Mouse (Mus musculus): ENCODE results near the gene Gan. TPM values are rescaled to one million over a fixed set of nuclear protein-coding genes. Genes with fewer than 3 reads are reported as not detected.

The Gan gene
- polyA plus RNA-seq, 1 experiment from 2014 or later = 3.7 TPM

DNA sequence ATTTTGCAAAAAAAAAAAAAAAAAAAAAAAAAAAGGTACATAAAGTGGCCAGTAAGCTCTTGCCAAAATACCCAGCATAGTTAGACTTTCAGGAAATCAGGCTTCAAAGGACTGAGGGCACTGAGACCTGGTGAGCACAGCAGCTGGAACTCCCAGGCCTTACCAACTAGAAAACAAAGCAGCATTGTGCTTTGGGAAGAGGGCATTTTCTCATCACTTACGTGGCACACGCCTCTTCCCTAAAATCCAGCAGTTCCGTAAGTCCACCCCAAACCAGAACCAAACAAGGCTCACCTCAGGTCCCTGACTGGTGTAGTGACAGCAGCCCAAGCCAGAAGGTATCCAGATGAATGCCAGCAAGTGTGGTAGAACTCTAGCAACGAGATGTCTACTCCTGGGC lies 45.1 kb downstream of the Gan start:
- H3K4me3 ChIP-seq (replicated peaks; ENCODE audit: low read length) = no peak overlapping the region
- H3K27ac ChIP-seq (ENCODE audit: low read length) = no peak overlapping the region
- H3K9me3 ChIP-seq (ENCODE audit: control insufficient read depth, low read length) = no peaks in the 10 kb centered on the region
- no peak overlapping the region for H3K4me2 ChIP-seq (ENCODE audit: low read length)
- H3K9ac ChIP-seq (replicated peaks; ENCODE audit: low read depth, low read length) = no peak overlapping the region
- no peaks in the 10 kb centered on the region for H3K36me3 ChIP-seq (ENCODE audit: control insufficient read depth, insufficient read depth)
- ATAC-seq = no peak
- H3K27me3 ChIP-seq (replicated peaks; ENCODE audit: control insufficient read depth, insufficient read depth, low read length) = no peaks in the 10 kb centered on the region
- WGBS = 87% methylated on average over 4 of the region's 4 CpGs
- H3K4me1 ChIP-seq (replicated peaks; ENCODE audit: control insufficient read depth, insufficient read depth, low read length) = peaks cover 3% of the 10 kb centered on the region; the same call in 1 of the 2 replicates

DNA sequence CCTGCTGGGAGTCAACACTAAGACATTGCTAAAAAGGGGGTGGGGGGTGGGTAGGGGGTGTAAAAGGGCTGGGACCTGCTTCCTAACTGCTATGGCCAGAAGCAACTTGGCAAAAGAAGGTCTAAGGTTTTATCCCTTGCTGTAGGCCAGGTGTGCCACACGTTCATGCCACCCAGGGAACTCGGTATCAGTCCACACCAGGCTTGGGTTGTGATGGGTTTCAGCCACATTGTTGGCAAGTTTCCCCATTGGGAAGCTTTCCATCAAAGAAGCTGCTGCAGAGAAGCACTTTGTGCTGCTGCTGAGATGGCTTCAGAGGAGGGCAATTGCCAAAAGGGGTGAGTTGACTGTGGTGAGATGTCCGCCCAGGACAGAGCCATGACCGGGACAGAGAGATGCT lies 47.9 kb downstream of the Gan start:
- Histone ChIP-seq H3K9ac (replicated peaks; ENCODE audit: low read depth, low read length) (no peak overlapping the region), H3K4me1 (replicated peaks; ENCODE audit: control insufficient read depth, insufficient read depth, low read length) (no peaks in the 10 kb centered on the region), H3K27ac (ENCODE audit: low read length) (no peak overlapping the region), H3K4me2 (ENCODE audit: low read length) (no peak overlapping the region), H3K36me3 (ENCODE audit: control insufficient read depth, insufficient read depth) (no peaks in the 10 kb centered on the region), H3K9me3 (ENCODE audit: control insufficient read depth, low read length) (no peaks in the 10 kb centered on the region), H3K27me3 (replicated peaks; ENCODE audit: control insufficient read depth, insufficient read depth, low read length) (no peaks in the 10 kb centered on the region), H3K4me3 (replicated peaks; ENCODE audit: low read length) (no peak overlapping the region)
- WGBS = 86% methylated on average over 4 of the region's 4 CpGs
- ATAC-seq = no peak

GRCm38 (mm10) chr8:117206636-117207035 lies 48.7 kb downstream of the Gan start:
- no peak for ATAC-seq
- H3K36me3 ChIP-seq (ENCODE audit: control insufficient read depth, insufficient read depth) = 0 out of 2 replicates have a peak, but pooled peaks cover 2% of the 10 kb centered on the region
- no peak overlapping the region for H3K4me3 ChIP-seq (replicated peaks; ENCODE audit: low read length)
- WGBS = 95% methylated on average over 7 of the region's 7 CpGs
- H3K9ac ChIP-seq (replicated peaks; ENCODE audit: low read depth, low read length) = no peak overlapping the region
- H3K4me1 ChIP-seq (replicated peaks; ENCODE audit: control insufficient read depth, insufficient read depth, low read length) = no peaks in the 10 kb centered on the region
- no peaks in the 10 kb centered on the region for H3K9me3 ChIP-seq (ENCODE audit: control insufficient read depth, low read length)
- H3K27ac ChIP-seq (ENCODE audit: low read length) = no peak overlapping the region
- H3K27me3 ChIP-seq (replicated peaks; ENCODE audit: control insufficient read depth, insufficient read depth, low read length) = no peaks in the 10 kb centered on the region
- H3K4me2 ChIP-seq (ENCODE audit: low read length) = no peak overlapping the region

DNA sequence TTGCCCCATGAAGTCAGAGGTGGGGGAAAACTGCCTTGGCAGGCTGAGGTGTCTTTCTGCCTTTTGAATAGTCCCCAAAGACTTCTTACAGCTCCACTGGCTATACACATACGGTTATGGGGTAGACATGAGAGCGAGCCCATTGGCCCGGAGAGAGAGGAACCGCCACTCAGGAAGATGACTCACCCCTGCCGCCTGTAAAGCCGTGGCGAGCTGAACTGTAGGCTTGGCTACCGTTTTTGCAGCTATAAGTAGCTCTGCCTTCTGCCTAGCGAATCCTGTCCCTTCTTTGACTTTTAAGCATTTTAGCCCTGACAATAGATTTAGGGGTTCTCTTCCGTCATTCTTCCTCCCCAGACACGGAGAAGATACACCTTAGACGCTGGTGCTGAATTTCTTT lies 51.2 kb downstream of the Gan start:
- no peaks in the 10 kb centered on the region for H3K27me3 ChIP-seq (replicated peaks; ENCODE audit: control insufficient read depth, insufficient read depth, low read length)
- no peak overlapping the region for H3K4me2 ChIP-seq (ENCODE audit: low read length)
- 94% methylated on average over 12 of the region's 12 CpGs for WGBS
- no peak overlapping the region for H3K9ac ChIP-seq (replicated peaks; ENCODE audit: low read depth, low read length)
- no peak overlapping the region for H3K4me3 ChIP-seq (replicated peaks; ENCODE audit: low read length)
- no peaks in the 10 kb centered on the region for H3K4me1 ChIP-seq (replicated peaks; ENCODE audit: control insufficient read depth, insufficient read depth, low read length)
- H3K9me3 ChIP-seq (ENCODE audit: control insufficient read depth, low read length) = no peaks in the 10 kb centered on the region
- no peak for ATAC-seq
- no peak overlapping the region for H3K27ac ChIP-seq (ENCODE audit: low read length)
- 0 out of 2 replicates have a peak, but pooled peaks cover 2% of the 10 kb centered on the region for H3K36me3 ChIP-seq (ENCODE audit: control insufficient read depth, insufficient read depth)

DNA sequence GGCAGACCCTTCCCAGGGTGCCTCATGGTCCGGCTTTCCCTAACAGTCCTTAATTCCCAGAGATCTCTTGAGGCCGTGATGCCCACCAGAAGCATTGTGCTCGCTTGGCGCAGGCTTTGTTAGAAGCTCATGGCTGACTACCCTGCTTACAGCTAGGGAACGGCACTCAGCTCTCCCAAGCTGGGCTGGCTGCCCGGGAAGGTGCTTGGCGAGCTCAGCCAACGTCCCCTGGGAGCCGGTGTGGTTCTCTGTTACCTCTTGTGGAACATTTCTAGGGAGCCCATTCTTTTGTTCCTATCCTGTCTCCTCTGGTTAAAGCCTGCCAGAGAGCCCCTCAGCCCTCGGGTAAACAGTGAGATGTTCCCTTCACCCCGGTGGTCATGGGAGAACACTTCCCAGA lies 54.2 kb downstream of the Gan start:
- no peak overlapping the region for H3K4me3 ChIP-seq (replicated peaks; ENCODE audit: low read length)
- H3K9ac ChIP-seq (replicated peaks; ENCODE audit: low read depth, low read length) = no peak overlapping the region
- no peak for ATAC-seq
- WGBS = 83% methylated on average over 11 of the region's 11 CpGs
- no peaks in the 10 kb centered on the region for H3K27me3 ChIP-seq (replicated peaks; ENCODE audit: control insufficient read depth, insufficient read depth, low read length)
- H3K36me3 ChIP-seq (ENCODE audit: control insufficient read depth, insufficient read depth) = 0 out of 2 replicates have a peak, but pooled peaks cover 2% of the 10 kb centered on the region
- no peaks in the 10 kb centered on the region for H3K4me1 ChIP-seq (replicated peaks; ENCODE audit: control insufficient read depth, insufficient read depth, low read length)
- H3K4me2 ChIP-seq (ENCODE audit: low read length) = no peak overlapping the region
- H3K9me3 ChIP-seq (ENCODE audit: control insufficient read depth, low read length) = no peaks in the 10 kb centered on the region
- no peak overlapping the region for H3K27ac ChIP-seq (ENCODE audit: low read length)

GRCm38 (mm10) chr8:117217724-117218123 lies 59.8 kb downstream of the Gan start:
- Histone ChIP-seq H3K4me3 (replicated peaks; ENCODE audit: low read length) (no peak overlapping the region), H3K27ac (ENCODE audit: low read length) (no peak overlapping the region), H3K27me3 (replicated peaks; ENCODE audit: control insufficient read depth, insufficient read depth, low read length) (no peaks in the 10 kb centered on the region), H3K4me1 (replicated peaks; ENCODE audit: control insufficient read depth, insufficient read depth, low read length) (no peaks in the 10 kb centered on the region), H3K9me3 (ENCODE audit: control insufficient read depth, low read length) (no peaks in the 10 kb centered on the region), H3K4me2 (ENCODE audit: low read length) (no peak overlapping the region), H3K36me3 (ENCODE audit: control insufficient read depth, insufficient read depth) (no peaks in the 10 kb centered on the region), H3K9ac (replicated peaks; ENCODE audit: low read depth, low read length) (no peak overlapping the region)
- no peak for ATAC-seq
- WGBS = 89% methylated on average over 2 of the region's 2 CpGs

GRCm38 (mm10) chr8:117222396-117222795 lies 64.5 kb downstream of the Gan start:
- 61% methylated on average over 6 of the region's 6 CpGs for WGBS
- Histone ChIP-seq H3K27ac (ENCODE audit: low read length) (no peak overlapping the region), H3K9me3 (ENCODE audit: control insufficient read depth, low read length) (no peaks in the 10 kb centered on the region), H3K4me3 (replicated peaks; ENCODE audit: low read length) (no peak overlapping the region), H3K27me3 (replicated peaks; ENCODE audit: control insufficient read depth, insufficient read depth, low read length) (no peaks in the 10 kb centered on the region), H3K36me3 (ENCODE audit: control insufficient read depth, insufficient read depth) (no peaks in the 10 kb centered on the region), H3K9ac (replicated peaks; ENCODE audit: low read depth, low read length) (no peak overlapping the region), H3K4me1 (replicated peaks; ENCODE audit: control insufficient read depth, insufficient read depth, low read length) (no peaks in the 10 kb centered on the region; the same call in 1 of the 2 replicates), H3K4me2 (ENCODE audit: low read length) (no peak overlapping the region)
- ATAC-seq = no peak

DNA sequence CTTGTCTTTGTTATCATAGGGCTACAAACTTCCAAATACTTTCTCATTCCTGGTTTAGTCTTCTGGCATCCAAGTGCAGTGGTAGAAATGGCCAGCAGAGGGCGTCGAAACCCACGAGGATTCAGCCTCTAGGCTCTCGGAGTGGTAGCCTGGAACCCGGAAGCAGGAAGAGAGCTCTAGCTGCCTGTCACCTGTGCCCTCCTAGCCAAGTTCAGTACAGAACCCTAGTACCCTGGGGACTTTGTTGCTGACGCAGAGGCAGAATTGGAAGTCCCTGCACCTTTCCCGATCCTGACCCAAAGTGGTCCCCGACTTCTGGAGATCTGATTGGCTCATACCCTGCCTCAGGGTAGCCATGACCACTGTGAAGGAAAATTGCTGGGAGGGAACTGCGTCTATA lies 66.7 kb downstream of the Gan start:
- peak; percentile 88 for ATAC-seq
- no peaks in the 10 kb centered on the region; the same call in 1 of the 2 replicates for H3K4me1 ChIP-seq (replicated peaks; ENCODE audit: control insufficient read depth, insufficient read depth, low read length)
- WGBS = 13% methylated on average over 9 of the region's 9 CpGs
- H3K9me3 ChIP-seq (ENCODE audit: control insufficient read depth, low read length) = no peaks in the 10 kb centered on the region
- H3K4me2 ChIP-seq (ENCODE audit: low read length) = peak overlapping the region; percentile 53
- H3K36me3 ChIP-seq (ENCODE audit: control insufficient read depth, insufficient read depth) = no peaks in the 10 kb centered on the region
- peak overlapping the region; percentile 38; the same call in 1 of the 2 replicates for H3K9ac ChIP-seq (replicated peaks; ENCODE audit: low read depth, low read length)
- H3K4me3 ChIP-seq (replicated peaks; ENCODE audit: low read length) = peak overlapping the region; percentile 39
- H3K27ac ChIP-seq (ENCODE audit: low read length) = no peak overlapping the region
- no peaks in the 10 kb centered on the region for H3K27me3 ChIP-seq (replicated peaks; ENCODE audit: control insufficient read depth, insufficient read depth, low read length)

GRCm38 (mm10) chr8:117226306-117226705 lies 68.4 kb downstream of the Gan start:
- Histone ChIP-seq H3K4me2 (ENCODE audit: low read length) (no peak overlapping the region), H3K27ac (ENCODE audit: low read length) (no peak overlapping the region), H3K9me3 (ENCODE audit: control insufficient read depth, low read length) (no peaks in the 10 kb centered on the region), H3K9ac (replicated peaks; ENCODE audit: low read depth, low read length) (no peak overlapping the region), H3K27me3 (replicated peaks; ENCODE audit: control insufficient read depth, insufficient read depth, low read length) (no peaks in the 10 kb centered on the region), H3K4me3 (replicated peaks; ENCODE audit: low read length) (no peak overlapping the region), H3K36me3 (ENCODE audit: control insufficient read depth, insufficient read depth) (no peaks in the 10 kb centered on the region), H3K4me1 (replicated peaks; ENCODE audit: control insufficient read depth, insufficient read depth, low read length) (no peaks in the 10 kb centered on the region; the same call in 1 of the 2 replicates)
- WGBS = 92% methylated on average over 12 of the region's 12 CpGs
- ATAC-seq = no peak

DNA sequence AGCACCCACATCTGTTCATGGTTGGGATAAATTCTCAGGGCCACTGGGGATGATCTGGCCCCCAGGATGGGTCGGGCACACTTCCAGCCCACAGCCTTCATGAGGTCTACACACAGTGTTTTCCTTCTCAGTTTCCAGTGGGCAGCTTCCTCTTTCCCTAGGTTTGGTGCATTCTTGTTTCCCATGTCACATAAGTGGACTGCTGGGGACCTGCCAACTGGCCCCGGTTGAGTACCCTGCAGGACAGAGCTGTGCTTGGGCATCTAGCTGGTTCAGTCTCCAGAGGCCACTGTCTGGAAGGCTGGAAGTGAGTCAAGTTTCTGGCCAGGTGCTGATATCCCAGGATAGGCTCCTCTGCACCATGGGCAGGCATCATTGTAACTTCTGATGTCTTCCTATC lies 69.4 kb downstream of the Gan start:
- Histone ChIP-seq H3K4me3 (replicated peaks; ENCODE audit: low read length) (no peak overlapping the region), H3K4me1 (replicated peaks; ENCODE audit: control insufficient read depth, insufficient read depth, low read length) (no peaks in the 10 kb centered on the region; the same call in 1 of the 2 replicates), H3K4me2 (ENCODE audit: low read length) (no peak overlapping the region), H3K36me3 (ENCODE audit: control insufficient read depth, insufficient read depth) (no peaks in the 10 kb centered on the region), H3K9me3 (ENCODE audit: control insufficient read depth, low read length) (no peaks in the 10 kb centered on the region), H3K27me3 (replicated peaks; ENCODE audit: control insufficient read depth, insufficient read depth, low read length) (no peaks in the 10 kb centered on the region), H3K27ac (ENCODE audit: low read length) (no peak overlapping the region), H3K9ac (replicated peaks; ENCODE audit: low read depth, low read length) (no peak overlapping the region)
- WGBS = 84% methylated on average over 2 of the region's 2 CpGs
- no peak for ATAC-seq

All from forebrain, embryonic 16.5 days (tissue).